Mouse (Mus musculus): Measurements from ENCODE around the gene Pbx1. TPM values are rescaled to one million over a fixed set of nuclear protein-coding genes. Genes with fewer than 3 reads are reported as not detected.

The Pbx1 gene
- polyA plus RNA-seq, 3 experiments from 2014 or later, result 0.05 to 0.43 TPM; not detected in 1

DNA sequence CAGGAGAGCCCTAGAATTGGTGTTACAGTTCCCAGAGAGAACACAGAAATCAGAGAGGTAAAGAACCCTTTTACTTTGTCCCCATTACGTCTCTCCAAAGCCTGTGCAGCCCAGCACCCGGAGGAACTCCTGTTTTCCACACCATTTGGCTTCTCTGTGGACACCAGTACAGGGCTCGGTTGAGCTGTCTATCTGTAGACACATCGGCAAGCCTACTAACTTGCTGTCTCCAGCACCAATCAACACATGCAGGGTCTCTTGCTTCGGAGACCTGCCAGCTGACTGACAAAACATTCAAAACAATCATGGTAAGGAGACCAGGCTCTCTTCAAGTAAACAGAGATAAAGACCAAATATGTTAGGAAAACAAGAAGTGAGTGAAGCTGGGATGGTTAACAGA, 362.3 kb downstream of the Pbx1 start:
- no peak for ATAC-seq

Measured in inflammation-experienced regulatory T-cells, adult 6 months (primary cell).